Mouse (Mus musculus) midbrain, postnatal 0 days (tissue): ENCODE results near the gene Ugt1a6b. TPM values are rescaled to one million over a fixed set of nuclear protein-coding genes. Genes with fewer than 3 reads are reported as not detected.
A peak's percentile ranks its signal among the peaks of the same experiment; 100 is the strongest.

Experiments
- ATAC-seq: fragments of 200-750 bp; cut with Nextera tagmentation; 2 replicates; pipeline ENCODE4 v1.8.0; 2017; ENCODE audit warnings: moderate number of reproducible peaks, mild to moderate bottlenecking, moderate TSS enrichment, moderate library complexity; ENCODE audit not compliant: low FRiP score
- DNase-seq: peaks from one replicate; pipeline ENCODE4 v3.0.0-alpha.2; 2015; ENCODE audit warnings: low spot score
- H3K27ac ChIP-seq: fragments of 300-500 bp; sonication (generic); 2 replicates; pipeline ENCODE4 v1.5.1; 2014; ENCODE audit warnings: low read depth, mild to moderate bottlenecking, low read length, mixed read lengths
- H3K27me3 ChIP-seq: fragments of 300-500 bp; sonication (generic); 2 replicates; pipeline ENCODE4 v1.6.1; 2014; ENCODE audit warnings: low read length, control low read depth, mixed read lengths; ENCODE audit not compliant: insufficient read depth
- H3K36me3 ChIP-seq: fragments of 300-500 bp; sonication (generic); 2 replicates; pipeline ENCODE4 v1.6.1; 2014; ENCODE audit warnings: low read length, control low read depth, mixed read lengths; ENCODE audit not compliant: insufficient read depth
- H3K4me1 ChIP-seq: fragments of 300-500 bp; sonication (generic); 2 replicates; pipeline ENCODE4 v1.6.1; 2014; ENCODE audit warnings: mild to moderate bottlenecking, control low read depth, antibody characterized with exemption, low read length, mixed read lengths; ENCODE audit not compliant: insufficient read depth
- H3K4me2 ChIP-seq: fragments of 300-500 bp; sonication (generic); 2 replicates; pipeline ENCODE4 v1.6.1; 2014; ENCODE audit warnings: low read depth, mild to moderate bottlenecking, low read length, mixed read lengths; ENCODE audit not compliant: poor library complexity, severe bottlenecking
- H3K4me3 ChIP-seq: fragments of 300-500 bp; sonication (generic); 2 replicates; pipeline ENCODE4 v1.5.1; 2014; ENCODE audit warnings: low read depth, mild to moderate bottlenecking, low read length, moderate library complexity
- H3K9ac ChIP-seq: fragments of 300-500 bp; sonication (generic); replicated peaks from 2 replicates; pipeline ENCODE4 v1.6.1; 2014; ENCODE audit warnings: mild to moderate bottlenecking, low read length, moderate library complexity, mixed read lengths; ENCODE audit not compliant: poor library complexity, severe bottlenecking
- H3K9me3 ChIP-seq: fragments of 300-500 bp; sonication (generic); 2 replicates; pipeline ENCODE4 v1.6.1; 2016; ENCODE audit warnings: low read length, control low read depth
- CTCF ChIP-seq: IDR thresholded peaks from 2 replicates; pipeline ENCODE4 v1.5.1; 2016; ENCODE audit warnings: antibody characterized with exemption, mild to moderate bottlenecking
- WGBS: fragments of 180-500 bp; shearing (Covaris S2); extraction: QIAGEN DNeasy Blood & Tissue Kit; methylation state at CpG from one replicate; pipeline ENCODE4 v1.1.7; 2014; 5-methylcytosine and 5-hydroxymethylcytosine counted together
- polyA plus RNA-seq: library from polyadenylated mRNA; unstranded; fragments of >200 nt; fragmentation: Nextera tagmentation; extraction: Ambion mirVana; gene quantifications from 2 replicates; pipeline ENCODE4 v1.2.1, GENCODE M21; 2015
- total RNA-seq: library from RNA; depleted of rRNA; stranded (reverse); fragments of >200 nt; gene quantifications from 2 replicates; pipeline ENCODE4 v1.2.3, GENCODE M21; 2014

Gene Ugt1a6b
- total and polyA plus RNA-seq, 2 experiments from 2014 or later, result 1.9 TPM; not detected in 1

DNA sequence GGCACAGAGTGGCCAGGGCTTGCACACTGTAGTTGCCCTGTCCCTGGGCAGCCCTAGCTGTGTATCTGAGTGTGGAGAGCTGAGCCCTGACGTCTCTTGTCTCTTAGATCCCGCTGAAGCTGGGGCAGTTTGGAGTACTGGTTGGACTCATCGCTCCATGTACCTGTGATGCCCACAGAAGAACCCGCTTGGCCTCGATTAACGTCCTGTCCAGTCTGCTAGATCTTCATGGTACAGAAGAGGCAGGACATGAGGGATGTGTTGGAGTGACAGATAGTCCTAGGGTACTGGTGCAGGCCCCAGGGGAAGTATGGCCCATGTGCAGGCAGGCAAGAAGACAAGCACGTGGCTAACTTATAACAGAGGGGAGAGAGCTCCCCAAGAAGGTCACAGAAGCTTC is 146.5 kb downstream of the Ugt1a6b start:
- Histone ChIP-seq H3K9me3 (peaks cover 97% of the 10 kb centered on the region), H3K4me3 (no peak overlapping the region), H3K4me2 (no peak overlapping the region), H3K9ac (no peak overlapping the region), H3K4me1 (no peaks in the 10 kb centered on the region), H3K36me3 (no peaks in the 10 kb centered on the region), H3K27ac (no peak overlapping the region), H3K27me3 (no peaks in the 10 kb centered on the region)
- no peak for TF ChIP-seq CTCF
- ATAC-seq (no peak), DNase-seq (no peak)
- WGBS, result 76% methylated on average over 7 of the region's 7 CpGs

GRCm38 (mm10) chr1:88250023-88250422 is 147.0 kb downstream of the Ugt1a6b start:
- Histone ChIP-seq H3K27me3 (no peaks in the 10 kb centered on the region), H3K4me2 (no peak overlapping the region), H3K4me1 (no peaks in the 10 kb centered on the region), H3K36me3 (no peaks in the 10 kb centered on the region), H3K4me3 (no peak overlapping the region), H3K9me3 (peaks cover 97% of the 10 kb centered on the region), H3K27ac (no peak overlapping the region), H3K9ac (no peak overlapping the region)
- ATAC-seq (no peak), DNase-seq (no peak)
- 80% methylated on average over 5 of the region's 5 CpGs for WGBS
- no peak for TF ChIP-seq CTCF

GRCm38 (mm10) chr1:88253106-88253505 is 150.1 kb downstream of the Ugt1a6b start:
- Histone ChIP-seq H3K9ac (no peak overlapping the region), H3K9me3 (peaks cover 95% of the 10 kb centered on the region), H3K36me3 (no peaks in the 10 kb centered on the region), H3K27me3 (no peaks in the 10 kb centered on the region), H3K4me3 (no peak overlapping the region), H3K4me1 (no peaks in the 10 kb centered on the region), H3K27ac (no peak overlapping the region), H3K4me2 (no peak overlapping the region)
- 77% methylated on average over 8 of the region's 8 CpGs for WGBS
- no peak for TF ChIP-seq CTCF
- ATAC-seq, result no peak
- DNase-seq, result no peak

DNA sequence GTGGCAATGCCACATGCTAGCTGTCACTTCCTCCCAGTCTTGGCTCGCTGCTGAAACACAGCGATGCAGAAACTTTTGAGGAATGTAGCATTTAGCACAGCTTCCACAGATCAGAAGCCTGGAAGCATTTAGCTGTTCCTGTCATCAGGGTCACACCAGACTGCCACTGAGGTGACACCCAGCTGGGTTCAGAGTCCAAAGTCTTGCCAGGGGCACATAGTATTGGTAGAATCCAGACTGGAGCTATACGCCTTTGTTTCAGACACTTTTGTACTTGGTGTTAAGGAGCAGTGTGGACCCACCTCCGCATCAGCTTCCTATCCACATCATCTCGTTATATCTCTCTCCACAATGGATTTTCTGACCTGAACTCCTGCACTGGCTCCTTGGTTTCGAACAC is 150.5 kb downstream of the Ugt1a6b start:
- Histone ChIP-seq H3K4me2 (no peak overlapping the region), H3K27ac (no peak overlapping the region), H3K36me3 (no peaks in the 10 kb centered on the region), H3K9ac (no peak overlapping the region), H3K27me3 (no peaks in the 10 kb centered on the region), H3K4me1 (no peaks in the 10 kb centered on the region), H3K4me3 (no peak overlapping the region), H3K9me3 (peaks cover 94% of the 10 kb centered on the region)
- ATAC-seq (no peak), DNase-seq (no peak)
- TF ChIP-seq CTCF, result no peak
- 72% methylated on average over 6 of the region's 6 CpGs for WGBS

DNA sequence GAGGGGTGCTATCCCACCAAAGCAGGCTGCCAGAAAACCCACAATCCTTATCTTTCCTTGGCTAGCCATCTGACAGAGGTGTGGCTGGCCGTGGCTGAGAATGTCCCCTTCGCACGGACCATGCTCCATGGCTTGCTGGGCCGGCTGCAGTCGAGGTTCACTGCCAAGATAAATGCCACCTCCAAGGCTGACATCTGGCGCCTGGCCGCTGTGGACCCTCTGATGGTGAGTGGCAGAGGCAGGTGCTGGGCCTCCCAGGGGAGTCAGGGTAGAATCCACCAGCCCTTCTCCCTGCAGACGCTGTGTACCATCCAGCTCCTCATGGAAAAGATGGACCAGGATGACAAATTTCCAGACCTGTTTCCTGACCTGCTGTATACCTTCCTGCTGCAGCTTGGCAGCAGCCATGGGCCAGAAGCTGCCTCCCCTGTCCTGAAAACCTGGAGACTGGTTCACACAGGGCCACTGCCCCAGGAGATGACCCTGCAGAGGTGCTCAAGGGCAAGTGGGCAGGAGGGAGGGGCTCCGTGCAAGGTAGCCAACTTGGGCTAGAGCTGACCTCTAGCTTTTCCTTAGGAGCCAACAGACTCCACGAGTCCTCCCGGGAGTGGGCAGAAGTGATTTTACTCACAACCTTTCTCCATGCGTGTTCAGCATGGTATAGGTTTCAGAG is 151.9 kb downstream of the Ugt1a6b start:
- WGBS, result 88% methylated on average over 12 of the region's 12 CpGs
- Histone ChIP-seq H3K36me3 (peaks cover 8% of the 10 kb centered on the region), H3K9me3 (peaks cover 83% of the 10 kb centered on the region), H3K4me3 (no peak overlapping the region), H3K27me3 (no peaks in the 10 kb centered on the region), H3K9ac (no peak overlapping the region), H3K4me1 (no peaks in the 10 kb centered on the region), H3K27ac (no peak overlapping the region), H3K4me2 (no peak overlapping the region)
- no peak for ATAC-seq
- DNase-seq, result peak; percentile 75
- no peak for TF ChIP-seq CTCF

DNA sequence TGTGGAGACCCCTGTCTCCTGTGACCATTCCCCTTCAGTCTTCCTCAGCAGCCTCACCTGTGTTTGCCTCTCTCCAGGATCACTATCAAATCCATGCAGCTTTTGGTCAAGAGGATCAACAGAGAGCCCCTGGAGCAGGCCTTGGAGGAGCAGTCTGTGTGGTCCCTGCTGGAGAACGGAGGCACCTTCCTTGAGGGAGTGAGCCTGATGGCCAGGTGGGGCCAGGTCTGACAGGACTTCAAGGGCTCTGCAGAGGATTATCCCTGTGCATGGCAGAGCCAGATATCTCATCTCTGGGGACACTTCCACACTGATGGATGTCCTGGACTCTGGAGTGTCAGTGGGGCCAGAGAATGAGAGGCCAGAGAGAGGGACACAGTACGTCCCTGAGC is 152.4 kb downstream of the Ugt1a6b start:
- no peak for TF ChIP-seq CTCF
- Histone ChIP-seq H3K4me3 (no peak overlapping the region), H3K9me3 (peaks cover 82% of the 10 kb centered on the region), H3K4me2 (no peak overlapping the region), H3K27ac (no peak overlapping the region), H3K4me1 (no peaks in the 10 kb centered on the region), H3K36me3 (peaks cover 13% of the 10 kb centered on the region), H3K9ac (no peak overlapping the region), H3K27me3 (no peaks in the 10 kb centered on the region)
- 60% methylated on average over 2 of the region's 2 CpGs for WGBS
- DNase-seq, result no peak
- no peak for ATAC-seq
